8 mouse cellular contexts compared by ENCODE assay signal in genomic region chr8:76901430-76902204, GRCm38 (mm10). TPM values are rescaled to one million over a fixed set of nuclear protein-coding genes. Genes with fewer than 3 reads are reported as not detected.
DNase-seq lines count a peak whose midpoint lies in the region; ATAC-seq and TF ChIP-seq lines count a peak whose summit lies in the region.

No protein-coding gene starts in this region.

- TF ChIP-seq POLR2A in bone marrow macrophage, adult 2 months (IDR thresholded peaks at IDR 0.05; ENCODE audit: borderline replicate concordance, low read depth, low read length): no peak
- TF ChIP-seq POLR2A in embryonic fibroblast, embryonic 13.5 days (IDR thresholded peaks at IDR 0.05; ENCODE audit: low read depth, low read length): peak; percentile 65
- no peak for TF ChIP-seq POLR2A in limb, embryonic 14.5 days (IDR thresholded peaks at IDR 0.05; ENCODE audit: borderline replicate concordance, extremely low read depth, insufficient read depth, insufficient read length)
- TF ChIP-seq POLR2A in spleen, adult 2 months (IDR thresholded peaks at IDR 0.05; ENCODE audit: low read depth, low read length): peak; percentile 43

- H3K4me2 ChIP-seq in kidney, embryonic 14.5 days (replicated peaks; ENCODE audit: low read depth, low read length): peak overlapping the region; percentile 83
- peak overlapping the region; percentile 99 for H3K4me2 ChIP-seq in limb, embryonic 14.5 days (replicated peaks; ENCODE audit: low read depth, low read length, severe bottlenecking)
- peak overlapping the region; percentile 100 for H3K4me2 ChIP-seq in midbrain, embryonic 16.5 days (ENCODE audit: low read length)

- no peak overlapping the region for H3K27ac ChIP-seq in bone marrow macrophage, adult 2 months (ENCODE audit: insufficient read depth, low read depth, low read length)
- H3K27ac ChIP-seq in embryonic fibroblast, embryonic 13.5 days (ENCODE audit: insufficient read depth, low read length): no peak overlapping the region
- H3K27ac ChIP-seq in heart, embryonic 10.5 days: peak overlapping the region; percentile 77
- H3K27ac ChIP-seq in kidney, embryonic 14.5 days (ENCODE audit: low read depth, low read length): no peak overlapping the region
- H3K27ac ChIP-seq in limb, embryonic 14.5 days (replicated peaks; ENCODE audit: low read depth, low read length): no peak overlapping the region
- H3K27ac ChIP-seq in midbrain, embryonic 16.5 days (ENCODE audit: low read length): no peak overlapping the region
- H3K27ac ChIP-seq in spleen, adult 2 months (ENCODE audit: insufficient read depth, low read length): no peak overlapping the region

- DNase-seq in 3T3-L1 (ENCODE audit: low read depth, low spot score): peak; percentile 97
- peak; percentile 98 for DNase-seq in heart, embryonic 10.5 days (ENCODE audit: low spot score)
- DNase-seq in limb, embryonic 14.5 days (ENCODE audit: low spot score): peak; percentile 95
- peak; percentile 34 to 68 for DNase-seq in spleen, adult 2 months (ENCODE audit: low read depth in 1 of 2, low spot score in 2 of 2)

- 0 out of 2 replicates have a peak, but pooled peaks cover 2% of the 10 kb centered on the region for H3K4me1 ChIP-seq in bone marrow macrophage, adult 2 months (ENCODE audit: control insufficient read depth, insufficient read depth, low read length)
- H3K4me1 ChIP-seq in embryonic fibroblast, embryonic 13.5 days (ENCODE audit: control insufficient read depth, insufficient read depth, low read length): no peaks in the 10 kb centered on the region
- peaks cover 22% of the 10 kb centered on the region for H3K4me1 ChIP-seq in heart, embryonic 10.5 days
- H3K4me1 ChIP-seq in kidney, embryonic 14.5 days (ENCODE audit: control insufficient read depth, insufficient read depth, low read length): peaks cover 11% of the 10 kb centered on the region; the same call in 1 of the 2 replicates
- H3K4me1 ChIP-seq in limb, embryonic 14.5 days (ENCODE audit: control insufficient read depth, insufficient read depth, low read length): no peaks in the 10 kb centered on the region
- peaks cover 13% of the 10 kb centered on the region for H3K4me1 ChIP-seq in midbrain, embryonic 16.5 days (ENCODE audit: control insufficient read depth, insufficient read depth, low read length)
- H3K4me1 ChIP-seq in spleen, adult 2 months (ENCODE audit: control insufficient read depth, insufficient read depth, insufficient read length): peaks cover 11% of the 10 kb centered on the region

- H3K4me3 ChIP-seq in bone marrow macrophage, adult 2 months (ENCODE audit: insufficient read depth, low read length): peak overlapping the region; percentile 73
- peak overlapping the region; percentile 51 for H3K4me3 ChIP-seq in embryonic fibroblast, embryonic 13.5 days (ENCODE audit: insufficient read depth, low read length)
- H3K4me3 ChIP-seq in heart, embryonic 10.5 days: peak overlapping the region; percentile 77
- H3K4me3 ChIP-seq in kidney, embryonic 14.5 days (ENCODE audit: low read length): peak overlapping the region; percentile 49
- H3K4me3 ChIP-seq in limb, embryonic 14.5 days (replicated peaks; ENCODE audit: low read length): peak overlapping the region; percentile 63
- H3K4me3 ChIP-seq in midbrain, embryonic 16.5 days (ENCODE audit: low read depth, low read length): peak overlapping the region; percentile 84
- peak overlapping the region; percentile 47; the same call in 1 of the 2 replicates for H3K4me3 ChIP-seq in spleen, adult 2 months (ENCODE audit: extremely low read depth, insufficient read depth, insufficient read length)

- peaks cover 53% of the 10 kb centered on the region for H3K27me3 ChIP-seq in heart, embryonic 10.5 days (ENCODE audit: insufficient read depth, poor library complexity, severe bottlenecking)
- peaks cover 47% of the 10 kb centered on the region for H3K27me3 ChIP-seq in kidney, embryonic 14.5 days (ENCODE audit: control insufficient read depth, insufficient read depth, low read length)
- H3K27me3 ChIP-seq in limb, embryonic 14.5 days (ENCODE audit: control insufficient read depth, insufficient read depth, low read length): peaks cover 51% of the 10 kb centered on the region
- peaks cover 7% of the 10 kb centered on the region for H3K27me3 ChIP-seq in midbrain, embryonic 16.5 days (ENCODE audit: control insufficient read depth, insufficient read depth, low read depth, low read length)
- H3K27me3 ChIP-seq in spleen, adult 2 months (ENCODE audit: control insufficient read depth, insufficient read depth, low read length): peaks cover 24% of the 10 kb centered on the region

- no peak for TF ChIP-seq CTCF in bone marrow macrophage, adult 2 months (IDR thresholded peaks at IDR 0.05; ENCODE audit: low read depth, low read length)
- TF ChIP-seq CTCF in embryonic fibroblast, embryonic 13.5 days (IDR thresholded peaks at IDR 0.05; ENCODE audit: borderline replicate concordance, insufficient read depth, low read length): no peak
- TF ChIP-seq CTCF in spleen, adult 2 months (IDR thresholded peaks at IDR 0.05; ENCODE audit: extremely low read depth, insufficient read depth, insufficient read length, insufficient replicate concordance): no peak

- peak; percentile 98 for ATAC-seq in kidney, embryonic 14.5 days (ENCODE audit: low FRiP score, low TSS enrichment)
- peak; percentile 97 for ATAC-seq in limb, embryonic 14.5 days (ENCODE audit: low FRiP score, low read depth)
- peak; percentile 97 for ATAC-seq in midbrain, embryonic 16.5 days

- H3K9ac ChIP-seq in kidney, embryonic 14.5 days (ENCODE audit: low read depth, low read length): peak overlapping the region; percentile 58
- H3K9ac ChIP-seq in limb, embryonic 14.5 days (ENCODE audit: low read depth, low read length, severe bottlenecking): peak overlapping the region; percentile 44
- H3K9ac ChIP-seq in midbrain, embryonic 16.5 days (ENCODE audit: low read depth, low read length): peak overlapping the region; percentile 56

- no peaks in the 10 kb centered on the region for H3K9me3 ChIP-seq in heart, embryonic 10.5 days
- H3K9me3 ChIP-seq in kidney, embryonic 14.5 days (ENCODE audit: control insufficient read depth, low read length): no peaks in the 10 kb centered on the region
- no peaks in the 10 kb centered on the region for H3K9me3 ChIP-seq in limb, embryonic 14.5 days (ENCODE audit: control insufficient read depth, low read length)
- H3K9me3 ChIP-seq in midbrain, embryonic 16.5 days (replicated peaks; ENCODE audit: control insufficient read depth, low read length, poor library complexity, severe bottlenecking): no peaks in the 10 kb centered on the region

- H3K36me3 ChIP-seq in heart, embryonic 10.5 days: no peaks in the 10 kb centered on the region
- no peaks in the 10 kb centered on the region for H3K36me3 ChIP-seq in kidney, embryonic 14.5 days (ENCODE audit: control insufficient read depth, insufficient read depth, low read length)
- H3K36me3 ChIP-seq in limb, embryonic 14.5 days (ENCODE audit: control insufficient read depth, insufficient read depth, low read length): no peaks in the 10 kb centered on the region
- no peaks in the 10 kb centered on the region for H3K36me3 ChIP-seq in midbrain, embryonic 16.5 days (ENCODE audit: control insufficient read depth, insufficient read depth, low read length)
- no peaks in the 10 kb centered on the region for H3K36me3 ChIP-seq in spleen, adult 2 months (ENCODE audit: control insufficient read depth, insufficient read depth, low read length)

- WGBS in heart, embryonic 10.5 days: under 1% methylated on average over 41 of the region's 41 CpGs
- under 1% methylated on average over 37 of the region's 41 CpGs for WGBS in kidney, embryonic 14.5 days
- 1% methylated on average over 23 of the region's 41 CpGs for WGBS in limb, embryonic 14.5 days
- under 1% methylated on average over 39 of the region's 41 CpGs for WGBS in midbrain, embryonic 16.5 days
- 1% methylated on average over 41 of the region's 41 CpGs for WGBS in spleen, adult 2 months

RNA-seq across cellular contexts. Expression of gene Nr3c2, which starts 2.4 kb away (rescaled TPM):
- 0.20 and 0.39 TPM in 2 replicates for polyA plus RNA-seq in bone marrow macrophage, adult 2 months (2012; ENCODE audit: insufficient read depth, insufficient read length, missing spikeins)
- 1.1 and 1.9 TPM in 2 replicates for polyA plus RNA-seq in embryonic fibroblast, embryonic 13.5 days (2011; ENCODE audit: insufficient read length, low read depth, missing spikeins)
- polyA plus RNA-seq in heart, embryonic 10.5 days (2016; fragmentation: Nextera tagmentation; extraction: Ambion mirVana): 0.37 and 0.99 TPM in 2 replicates
- polyA plus RNA-seq in kidney, embryonic 14.5 days (2014; fragmentation: Nextera tagmentation; extraction: Ambion mirVana): 1.4 and 3.2 TPM in 2 replicates
- polyA plus RNA-seq in limb, embryonic 14.5 days (2012; rRNA removed): 2.1 and 2.5 TPM in 2 replicates
- polyA plus RNA-seq in limb, embryonic 14.5 days (2014; fragmentation: Nextera tagmentation; extraction: Ambion mirVana): 6.1 and 8.3 TPM in 2 replicates
- 2.4 and 3.0 TPM in 2 replicates for polyA plus RNA-seq in midbrain, embryonic 16.5 days (2015; fragmentation: Nextera tagmentation; extraction: Ambion mirVana)
- 0.80 and 0.88 TPM in 2 replicates for polyA plus RNA-seq in spleen, adult 2 months (2012; rRNA removed)

Comparison
In these comparisons a context has a peak if more than half of its experiments do, and no peak if none do; other contexts are left out.
1. POLR2A ChIP-seq: peak in embryonic fibroblast, embryonic 13.5 days (single experiment) and spleen, adult 2 months (single experiment); none in bone marrow macrophage, adult 2 months (single experiment) and limb, embryonic 14.5 days (single experiment).
2. Peak in every context shown above with its lines, with median percentiles within 50 percentile points of each other: DNase-seq, H3K4me3 ChIP-seq, ATAC-seq, H3K4me2 ChIP-seq and H3K9ac ChIP-seq.